Mouse (Mus musculus) frontal cortex, postnatal 14 days (tissue): ENCODE results near the gene Crls1.

Experiments used
- DNase-seq, 2 experiments: peaks; one replicate each; pipeline ENCODE4 v3.0.0; 2022; ENCODE audit warnings: low spot score in 2 of 2

Crls1 gene

GRCm38 (mm10) chr2:132846407-132847358, at the start of gene Crls1:
Crls1 (plus strand) TSS chr2:132846666.
- peak; percentile 93 to 98 for DNase-seq

GRCm38 (mm10) chr2:132802976-132803375, 43.5 kb upstream of the Crls1 start:
- DNase-seq = no peak

GRCm38 (mm10) chr2:132815608-132816314, 30.7 kb upstream of the Crls1 start, which contains the start of the genes Trmt6 and Mcm8:
Trmt6 (minus strand) TSS chr2:132816055.
Mcm8 (plus strand) TSS chr2:132816141.
- DNase-seq = peak; percentile 81 to 85

GRCm38 (mm10) chr2:132841071-132841470, 5.4 kb upstream of the Crls1 start:
- no peak for DNase-seq

GRCm38 (mm10) chr2:132847581-132847980, 1.1 kb downstream of the Crls1 start:
- DNase-seq = no peak

- DNase-seq = no peak
These were observed 1.9 kb downstream of the Crls1 start for GRCm38 (mm10) chr2:132848361-132848760.

GRCm38 (mm10) chr2:132849141-132849540, 2.7 kb downstream of the Crls1 start:
- DNase-seq = no peak

GRCm38 (mm10) chr2:132853051-132853450, 6.6 kb downstream of the Crls1 start:
- no peak for DNase-seq

GRCm38 (mm10) chr2:132856333-132856732, 9.9 kb downstream of the Crls1 start:
- no peak for DNase-seq

GRCm38 (mm10) chr2:132860435-132860834, 14.0 kb downstream of the Crls1 start:
- no peak for DNase-seq

- DNase-seq = no peak
These were observed 15.0 kb downstream of the Crls1 start for GRCm38 (mm10) chr2:132861456-132861855.

GRCm38 (mm10) chr2:132863325-132863724, 16.9 kb downstream of the Crls1 start:
- no peak for DNase-seq

GRCm38 (mm10) chr2:132867521-132867920, 21.1 kb downstream of the Crls1 start:
- DNase-seq = no peak

- no peak for DNase-seq
These were observed 23.2 kb downstream of the Crls1 start for GRCm38 (mm10) chr2:132869682-132870081.

GRCm38 (mm10) chr2:132870286-132870685, 23.8 kb downstream of the Crls1 start:
- no peak for DNase-seq

GRCm38 (mm10) chr2:132871663-132872062, 25.2 kb downstream of the Crls1 start:
- no peak for DNase-seq

GRCm38 (mm10) chr2:132873657-132874326, 27.3 kb downstream of the Crls1 start:
- no peak for DNase-seq

GRCm38 (mm10) chr2:132876991-132877390, 30.5 kb downstream of the Crls1 start:
- DNase-seq = no peak

- peak in 1 of 2 experiments; percentile 20 for DNase-seq
These were observed 33.0 kb downstream of the Crls1 start for GRCm38 (mm10) chr2:132879261-132880044.

GRCm38 (mm10) chr2:132880844-132881645, 34.6 kb downstream of the Crls1 start, which contains the start of gene Lrrn4:
Lrrn4 (minus strand) TSS chr2:132880891.
- no peak for DNase-seq
